Mouse (Mus musculus) brain, adult 2 months (tissue): ENCODE data around the gene Lrrn4cl.
"Not testable (repeated sequence)": the region's sequence is repeated elsewhere in the genome, so short reads cannot be mapped to it uniquely, and the experiment has no call there.

Experiments used
- DNase-seq: peaks from one replicate; pipeline ENCODE4 v3.0.0; 2011; ENCODE audit warnings: low read depth, low spot score

Gene Lrrn4cl

DNA sequence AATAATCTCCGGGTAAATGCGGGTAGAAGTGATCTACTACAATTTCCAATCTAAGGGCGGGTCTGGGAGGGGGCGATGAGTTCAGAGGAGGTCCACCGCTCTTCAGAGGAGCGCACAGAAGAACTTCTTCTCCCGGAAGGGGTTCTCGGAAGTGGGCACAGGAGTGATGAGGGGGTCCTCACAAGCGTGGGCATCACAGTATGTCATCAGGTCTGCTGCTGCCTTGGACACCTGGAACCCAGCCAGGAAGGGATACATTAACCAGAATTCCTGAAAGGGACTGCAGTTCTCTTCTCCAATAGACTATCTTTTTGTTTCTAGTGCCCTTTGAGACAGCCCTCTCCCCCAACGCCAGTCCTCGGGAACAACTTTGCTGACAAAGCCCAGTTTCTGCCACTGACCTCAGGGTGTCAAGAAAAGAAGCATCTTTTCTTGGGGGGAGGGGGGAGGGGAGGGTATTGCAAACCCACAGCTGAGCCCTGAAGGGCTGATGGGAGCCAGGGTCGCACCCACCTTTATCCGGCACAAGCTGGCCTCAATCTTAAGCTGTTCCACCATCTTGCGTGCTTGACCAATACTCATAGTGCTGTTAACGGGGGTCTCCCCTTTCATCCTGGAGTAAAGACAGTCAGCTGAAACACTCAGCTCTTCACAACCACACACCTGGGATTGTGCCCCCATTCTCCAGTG lies 12.4 kb upstream of the Lrrn4cl start:
- peak; percentile 61 for DNase-seq

DNA sequence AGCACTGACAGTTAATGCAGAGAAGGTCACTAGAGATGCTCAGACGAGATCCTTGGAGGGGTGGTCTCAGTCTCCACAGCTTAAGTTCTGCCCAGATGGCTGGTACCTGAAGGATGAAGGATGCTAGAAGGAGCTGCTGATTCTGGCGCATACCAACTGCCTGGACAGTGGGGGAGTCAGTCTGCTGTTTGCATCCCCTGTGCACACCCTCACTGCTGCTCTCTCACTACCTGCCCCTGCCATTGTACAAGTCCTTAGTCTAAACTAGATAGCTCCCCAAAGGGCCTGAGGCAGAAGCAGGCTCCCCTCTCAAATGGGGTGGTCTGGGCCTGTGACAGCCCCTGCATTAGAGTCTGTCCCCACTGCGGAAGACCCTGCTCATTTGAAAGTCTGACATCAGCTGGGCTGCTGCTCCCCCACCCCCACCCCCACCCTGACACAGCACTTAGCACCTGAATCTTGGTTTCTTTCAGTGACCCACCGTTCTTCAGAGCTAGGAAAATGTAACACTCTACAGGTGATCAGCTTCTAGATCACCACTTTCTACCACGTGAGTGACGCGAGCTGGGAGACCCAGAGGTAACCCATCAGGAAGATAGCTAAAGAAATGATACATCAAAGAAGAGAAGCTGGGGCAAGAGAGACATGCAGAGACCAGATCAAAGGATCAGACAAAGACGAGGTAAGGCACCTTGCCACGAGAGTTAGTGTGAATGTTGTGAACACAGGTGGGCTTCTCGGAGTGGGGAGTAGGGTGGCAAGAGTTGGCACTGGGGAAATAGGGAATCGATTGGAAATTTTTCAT lies 11.3 kb upstream of the Lrrn4cl start, which contains the start of gene Gng3:
Gng3 (minus strand) TSS at position 92 of the 805 bp plus-strand sequence.
- DNase-seq = peak; percentile 99

DNA sequence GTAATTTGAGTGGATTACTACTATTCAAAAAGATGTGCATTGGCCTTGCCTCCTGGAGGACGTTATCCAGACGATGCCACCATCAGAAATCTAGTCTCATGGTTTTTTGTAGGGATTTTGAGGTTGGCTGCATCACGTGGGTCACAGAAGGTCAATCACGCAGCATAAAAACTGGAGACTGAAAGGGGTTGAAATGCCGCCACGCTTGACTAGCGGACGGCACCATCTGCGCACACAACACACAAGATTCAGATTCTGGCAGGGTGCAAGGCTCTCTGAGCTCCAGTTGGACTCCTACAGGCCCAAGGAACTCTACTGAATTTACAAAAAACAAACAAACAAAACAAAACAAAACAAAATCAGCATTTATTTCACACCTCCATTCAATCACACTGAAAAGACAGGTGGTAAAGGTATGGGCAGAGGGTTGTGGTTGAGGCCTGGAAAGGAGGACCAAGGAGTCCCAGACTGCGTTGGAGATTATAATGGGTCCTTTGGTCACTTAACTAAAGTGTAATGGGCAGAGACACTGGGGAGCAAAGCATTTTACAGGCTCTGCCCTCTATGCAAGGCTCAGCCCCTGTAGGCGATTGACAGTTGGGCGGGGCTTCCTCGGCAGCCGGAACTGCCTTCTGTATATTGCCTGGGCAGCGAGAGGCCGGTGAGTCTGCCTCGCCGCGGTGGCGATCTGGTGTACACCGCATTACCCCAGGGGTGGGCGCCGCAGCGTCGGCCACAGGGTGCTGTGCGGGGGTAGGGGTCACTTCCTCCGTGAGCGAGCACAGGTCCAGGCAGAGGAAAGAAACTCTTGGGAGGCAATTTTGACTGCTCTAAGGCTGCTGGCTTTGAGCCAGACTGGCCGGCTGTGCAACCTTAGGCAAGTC lies 10.4 kb upstream of the Lrrn4cl start:
- peak; percentile 93 for DNase-seq

DNA sequence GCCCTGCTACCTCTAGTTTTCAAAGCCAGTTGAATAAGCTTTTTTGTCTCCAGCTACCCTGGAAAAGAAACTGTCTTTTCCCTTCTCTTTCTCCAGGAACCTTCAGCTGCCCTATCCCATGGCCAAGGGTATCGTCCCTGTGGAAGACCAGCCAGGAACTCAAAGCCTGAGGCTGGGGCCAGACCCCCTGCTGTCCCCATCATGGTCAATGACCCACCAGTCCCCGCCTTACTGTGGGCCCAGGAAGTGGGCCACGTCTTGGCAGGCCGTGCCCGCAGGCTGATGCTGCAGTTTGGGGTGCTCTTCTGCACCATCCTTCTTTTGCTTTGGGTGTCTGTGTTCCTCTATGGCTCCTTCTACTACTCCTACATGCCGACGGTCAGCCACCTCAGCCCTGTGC lies 9.6 kb upstream of the Lrrn4cl start:
- DNase-seq = no peak

DNA sequence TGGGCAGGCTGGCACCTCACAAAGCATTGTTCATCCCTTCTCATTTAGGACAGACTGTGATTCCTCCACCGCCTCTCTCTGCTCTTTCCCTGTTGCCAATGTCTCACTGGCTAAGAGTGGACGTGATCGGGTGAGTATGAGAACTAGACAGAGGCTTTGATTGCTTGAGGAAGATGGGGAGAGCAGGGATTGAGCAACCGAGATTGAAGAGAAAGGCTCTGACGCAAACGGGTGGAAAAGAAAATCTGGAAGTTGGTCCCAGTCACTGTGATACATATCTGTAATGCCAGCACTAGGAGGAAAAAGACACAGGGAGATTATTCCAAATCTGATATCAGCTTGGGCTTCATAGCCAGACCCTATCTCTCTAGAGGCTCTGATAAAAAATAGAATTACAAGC lies 7.6 kb upstream of the Lrrn4cl start:
- no peak for DNase-seq

DNA sequence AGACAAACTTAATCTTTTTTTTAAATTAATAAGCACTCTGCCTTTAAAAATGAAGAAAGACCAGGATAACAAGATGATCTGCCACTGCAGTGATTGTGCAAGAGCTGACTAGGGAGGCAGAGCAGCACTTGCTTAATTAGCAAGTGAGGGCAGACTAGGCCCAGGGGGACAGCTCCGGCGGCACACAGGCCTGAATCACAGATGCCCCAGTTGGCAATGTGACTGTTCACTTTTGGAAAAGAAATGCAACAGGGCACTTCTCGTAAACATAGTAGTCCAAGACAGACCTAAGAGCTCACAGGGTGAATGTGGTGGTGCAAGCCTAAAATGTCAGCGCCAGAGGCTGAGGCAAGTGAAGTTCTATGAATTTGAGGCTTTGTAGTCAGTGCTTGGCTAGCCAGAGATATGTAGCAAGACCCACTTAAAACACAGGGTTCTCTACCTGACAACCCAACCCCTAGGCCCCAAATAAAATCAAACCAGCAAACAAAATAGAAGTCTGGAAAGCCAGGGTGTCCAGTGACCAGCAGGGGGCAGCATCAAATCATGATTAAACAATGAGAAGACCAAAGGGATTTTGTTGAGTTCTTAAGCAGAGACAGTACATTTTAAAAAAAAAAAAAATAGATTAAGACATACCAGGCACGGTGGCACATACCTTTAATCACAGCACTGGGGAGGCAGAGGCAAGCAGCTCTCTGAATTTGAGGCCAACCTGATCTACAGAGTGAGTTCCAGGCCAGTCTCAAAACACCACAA lies 6.0 kb upstream of the Lrrn4cl start:
- peak; percentile 87 for DNase-seq

DNA sequence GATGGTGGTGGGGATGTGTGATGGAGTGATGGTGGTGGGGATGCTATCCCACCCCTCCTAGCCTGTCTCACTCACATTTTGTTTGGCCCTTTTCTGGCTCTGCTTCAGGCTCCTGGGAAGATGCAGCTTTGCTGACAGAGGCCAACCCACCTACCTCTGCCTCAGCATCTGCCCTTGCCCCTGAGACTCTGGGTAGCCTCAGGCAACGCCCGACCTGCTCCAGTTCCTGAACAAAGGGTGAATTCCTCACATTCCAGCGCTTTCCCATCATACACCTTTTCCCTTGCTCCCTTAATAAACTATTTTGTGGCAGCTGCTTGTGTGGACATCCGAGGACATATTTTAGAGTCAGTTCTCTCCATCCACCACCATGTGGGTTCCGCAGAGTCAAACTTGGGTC lies 2.2 kb upstream of the Lrrn4cl start:
- DNase-seq = no peak

DNA sequence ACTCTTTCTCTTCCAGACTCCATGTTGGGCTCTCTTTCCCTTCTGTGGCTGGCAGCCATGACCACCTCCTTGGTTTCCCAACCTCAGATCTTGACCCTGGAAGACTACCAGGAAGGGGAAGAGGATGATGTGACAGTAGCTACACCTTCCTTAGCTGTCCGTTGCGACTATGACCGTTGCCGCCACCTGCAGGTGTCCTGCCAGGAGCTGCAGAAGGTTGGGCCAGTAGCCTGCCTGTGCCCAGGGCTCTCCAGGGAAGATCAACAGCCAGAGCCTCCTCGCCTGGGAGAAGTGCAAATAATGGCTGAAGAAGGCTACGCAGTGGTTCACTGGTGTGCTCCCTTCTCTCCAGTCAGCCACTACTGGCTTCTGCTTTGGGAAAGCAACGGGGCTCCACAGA lies 1.1 kb downstream of the Lrrn4cl start:
- DNase-seq = no peak

DNA sequence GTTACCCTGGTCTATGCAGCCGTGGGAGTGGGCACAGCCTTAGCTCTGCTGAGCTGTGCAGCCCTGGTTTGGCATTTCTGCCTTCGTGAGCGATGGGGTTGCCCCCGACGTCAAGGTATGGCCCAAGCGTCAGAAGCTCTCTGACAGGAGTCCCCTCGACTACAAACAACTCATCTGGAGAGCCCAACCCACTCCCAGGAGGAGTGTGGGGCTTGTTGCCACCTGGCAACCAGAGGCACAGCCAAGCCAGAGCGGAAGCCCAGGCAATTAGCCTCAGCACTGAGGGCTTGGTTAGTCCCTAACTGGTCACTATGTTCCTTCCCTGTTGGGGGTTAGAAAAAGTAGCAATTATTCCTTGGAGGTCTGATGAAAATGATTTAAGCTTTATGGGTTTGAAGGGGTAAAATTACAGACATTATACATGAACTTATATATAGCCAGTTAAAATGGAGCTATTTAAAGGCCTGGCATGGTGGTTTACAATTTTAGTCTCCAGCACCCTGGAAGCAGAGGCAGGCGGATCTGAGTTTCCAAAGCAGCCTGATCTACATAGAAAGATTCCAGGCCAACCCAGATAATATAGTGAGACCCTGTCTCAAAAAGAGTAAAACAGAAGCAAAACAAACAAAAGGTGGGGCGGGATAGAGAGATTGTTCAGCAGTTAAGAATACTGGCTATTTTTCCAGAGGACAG lies 1.8 kb downstream of the Lrrn4cl start:
- no peak for DNase-seq

DNA sequence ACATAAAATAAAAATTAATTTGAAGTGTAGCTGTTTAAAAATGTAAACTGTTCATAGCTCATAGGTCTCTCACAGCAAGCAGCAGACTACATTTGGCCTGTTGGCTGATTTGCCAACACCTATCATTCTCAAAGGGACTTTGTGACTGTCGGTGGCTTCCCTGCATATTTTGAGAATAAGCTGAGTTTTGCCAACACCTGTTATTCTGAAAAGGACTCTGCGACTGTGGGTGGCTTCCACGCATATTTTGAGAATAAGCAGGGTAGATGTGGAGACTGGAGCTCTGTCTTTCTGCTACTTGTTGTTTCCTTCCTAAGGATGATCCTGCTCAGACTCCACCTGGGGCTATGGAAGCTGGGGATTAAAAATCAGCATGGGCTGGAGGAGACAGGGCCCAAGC lies 2.5 kb downstream of the Lrrn4cl start:
- peak; percentile 60 for DNase-seq

DNA sequence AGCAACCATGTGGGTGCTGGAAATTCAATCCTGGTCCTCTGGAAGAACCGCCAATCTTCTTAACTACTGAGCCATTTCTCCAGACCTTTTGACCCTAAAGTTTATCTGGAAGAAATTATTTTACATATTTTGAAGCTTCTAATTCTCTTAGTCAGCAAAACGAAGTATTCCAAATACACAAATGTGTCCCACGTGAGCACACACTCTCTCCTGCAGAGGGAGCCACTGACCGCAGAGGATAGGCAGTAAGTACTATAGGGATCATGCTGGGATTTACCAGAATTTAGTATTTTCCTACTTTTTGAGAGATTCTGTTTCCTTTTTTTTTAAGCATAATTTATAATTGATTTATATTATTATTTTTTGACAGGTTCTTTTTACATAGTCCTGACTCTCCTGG lies 7.1 kb downstream of the Lrrn4cl start:
- peak; percentile 76 for DNase-seq

DNA sequence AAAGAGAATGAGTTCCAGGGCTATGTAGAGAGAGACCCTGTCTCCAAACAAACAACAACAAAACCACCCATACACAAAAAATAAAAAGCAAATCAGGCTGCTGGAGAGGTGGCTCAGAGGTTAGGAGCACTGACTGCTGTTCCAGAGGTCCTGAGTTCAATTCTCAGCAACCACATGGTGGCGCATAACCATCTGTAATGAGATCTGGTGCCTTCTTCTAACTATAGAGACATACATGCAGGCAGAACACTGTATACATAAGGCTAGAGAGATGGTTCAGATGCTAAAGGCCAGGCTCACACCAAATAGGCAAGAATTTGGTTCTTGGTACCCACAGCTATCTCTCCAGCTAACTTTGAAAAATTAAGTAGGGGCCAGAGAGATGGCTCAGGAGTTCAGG lies 8.4 kb downstream of the Lrrn4cl start:
- peak; percentile 35 for DNase-seq

DNA sequence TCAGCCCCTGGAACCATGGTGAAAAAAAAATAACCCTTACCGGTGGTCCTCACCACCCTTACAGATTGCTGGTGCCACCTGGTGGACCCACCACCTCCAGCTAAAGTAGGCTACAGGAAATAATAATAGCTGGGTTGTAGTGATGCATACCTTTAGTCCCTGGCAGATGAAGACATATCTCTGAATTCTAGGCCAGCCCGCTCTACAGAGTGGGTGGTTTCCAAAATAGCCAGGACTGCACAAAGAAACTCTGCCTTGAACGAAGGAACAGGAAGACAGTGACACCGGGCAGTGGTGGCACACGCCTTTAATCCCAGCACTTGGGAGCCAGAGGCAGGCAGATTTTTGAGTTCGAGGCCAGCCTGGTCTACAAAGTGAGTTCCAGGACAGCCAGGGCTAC lies 13.7 kb downstream of the Lrrn4cl start:
- peak; percentile 54 for DNase-seq

DNA sequence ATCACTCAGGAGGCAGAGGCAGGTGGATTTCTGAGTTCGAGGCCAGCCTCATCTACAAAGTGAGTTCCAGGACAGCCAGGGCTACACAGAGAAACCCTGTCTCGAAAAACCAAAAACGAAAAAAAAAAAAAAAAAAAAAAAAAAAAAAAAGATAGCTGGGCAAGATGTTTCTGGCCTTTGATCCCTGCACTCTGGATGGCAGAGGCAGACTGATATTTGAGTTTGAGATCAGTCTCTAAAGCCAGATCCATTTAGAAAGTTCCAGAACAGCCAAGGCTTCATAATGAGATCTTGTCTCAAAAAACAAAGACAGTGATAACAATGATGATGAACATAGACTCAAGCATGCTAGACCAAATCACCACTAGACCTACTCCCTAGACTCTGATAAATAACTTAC lies 19.8 kb downstream of the Lrrn4cl start:
- not testable (repeated sequence) for DNase-seq

DNA sequence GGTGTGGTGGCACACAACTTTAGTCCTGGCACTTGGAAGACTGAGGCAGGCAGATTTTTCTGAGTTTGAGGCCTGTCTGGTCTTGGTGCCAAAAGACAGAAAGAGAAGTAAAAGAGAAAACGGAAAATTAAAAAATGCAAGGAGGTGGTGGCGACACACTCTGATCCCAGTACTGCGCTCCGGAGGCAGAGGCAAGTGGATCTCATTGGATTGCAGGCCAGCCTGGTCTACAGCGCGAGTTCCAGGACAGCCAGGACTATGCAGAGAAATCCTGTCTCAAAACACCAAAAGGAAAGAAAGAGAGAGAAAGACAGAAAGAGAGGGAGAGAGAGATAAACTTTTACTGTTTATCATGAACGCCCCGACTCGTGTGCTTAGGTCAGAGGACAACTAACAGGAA lies 20.3 kb downstream of the Lrrn4cl start:
- no peak for DNase-seq

DNA sequence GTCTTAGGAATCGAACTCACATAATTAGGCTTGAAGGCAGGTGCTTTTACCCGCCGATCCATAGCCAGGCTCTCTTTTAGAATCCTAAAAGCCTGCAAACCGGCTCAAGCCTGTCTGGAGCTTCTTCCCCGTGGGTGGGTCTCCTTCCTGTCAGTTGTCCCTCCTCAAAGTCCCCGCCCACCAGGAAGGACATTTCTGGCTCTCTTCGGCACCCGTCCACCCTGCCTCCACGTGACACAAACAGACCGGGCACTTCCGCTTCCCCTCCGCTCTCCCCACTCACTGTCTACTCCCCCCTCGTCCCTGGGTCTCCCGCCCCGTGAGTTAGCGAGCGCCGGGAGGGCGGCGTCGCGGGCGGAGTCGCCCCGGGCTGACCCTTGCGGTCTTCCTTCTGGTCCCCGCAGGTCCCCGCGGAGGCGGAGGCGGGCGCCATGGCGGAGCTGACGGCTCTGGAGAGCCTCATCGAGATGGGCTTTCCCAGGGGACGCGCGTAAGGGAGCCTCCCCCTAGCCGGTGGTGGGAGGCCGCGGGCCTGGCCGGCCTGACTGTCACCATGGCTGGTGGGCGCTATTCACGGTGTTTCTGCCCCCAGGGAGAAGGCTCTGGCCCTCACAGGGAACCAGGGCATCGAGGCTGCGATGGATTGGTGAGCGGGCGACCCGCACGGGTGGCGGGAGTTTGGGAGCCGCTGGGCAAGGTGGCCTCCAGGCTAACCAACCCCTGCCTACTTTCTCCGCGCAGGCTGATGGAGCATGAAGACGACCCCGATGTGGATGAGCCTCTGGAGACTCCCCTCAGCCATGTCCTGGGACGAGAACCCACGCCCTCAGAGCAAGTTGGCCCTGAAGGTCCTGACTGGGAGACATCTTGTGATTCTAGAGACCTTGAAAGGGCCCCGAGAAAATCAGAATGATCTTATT lies 21.0 kb downstream of the Lrrn4cl start, which contains the start of gene Ubxn1:
Ubxn1 (plus strand) TSS at position 230 of the 920 bp plus-strand sequence.
- DNase-seq = peak; percentile 99

DNA sequence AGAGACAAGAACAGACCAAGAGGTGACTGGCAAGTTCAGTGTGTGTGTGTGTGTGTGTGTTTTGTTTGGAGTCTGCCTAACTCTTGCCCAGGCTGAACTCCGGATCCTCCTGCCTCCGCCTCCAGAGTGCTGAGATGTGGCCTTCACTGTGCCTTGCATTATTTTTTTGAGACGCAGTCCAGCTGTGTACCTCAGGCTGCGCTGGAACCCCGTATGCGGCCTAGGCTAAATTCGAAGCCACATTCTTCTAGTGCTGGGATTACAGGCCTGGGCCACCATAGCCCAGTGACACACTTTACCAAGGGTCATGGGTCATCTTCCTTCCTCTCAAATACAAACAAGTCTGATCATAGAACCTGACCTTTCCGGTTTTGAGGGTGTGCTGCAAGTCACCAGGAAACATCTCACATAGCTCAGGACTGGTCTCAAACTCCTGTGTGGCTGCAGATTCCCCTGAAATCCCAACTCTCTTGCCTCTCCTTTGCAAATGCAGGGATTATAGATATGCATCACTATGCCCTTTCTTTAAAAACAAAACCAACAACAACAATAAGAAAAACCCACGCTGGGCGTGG lies 21.8 kb downstream of the Lrrn4cl start:
- no peak for DNase-seq

DNA sequence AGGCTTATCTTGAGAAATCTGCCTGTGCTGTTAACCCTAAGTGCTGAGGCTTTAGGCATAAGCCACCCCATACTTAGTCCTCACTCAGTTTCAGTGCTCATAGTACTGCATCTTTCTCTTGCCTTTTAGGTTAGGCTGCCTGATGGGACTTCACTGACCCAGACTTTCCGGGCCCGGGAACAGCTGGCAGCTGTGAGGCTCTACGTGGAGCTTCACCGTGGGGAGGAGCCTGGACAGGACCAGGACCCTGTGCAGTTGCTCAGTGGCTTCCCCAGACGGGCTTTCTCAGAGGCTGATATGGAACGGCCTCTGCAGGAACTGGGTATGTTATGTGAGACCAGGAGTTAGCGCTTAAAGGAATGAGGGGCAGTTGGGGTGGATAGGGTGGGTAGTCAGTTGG lies 24.5 kb downstream of the Lrrn4cl start:
- no peak for DNase-seq

DNA sequence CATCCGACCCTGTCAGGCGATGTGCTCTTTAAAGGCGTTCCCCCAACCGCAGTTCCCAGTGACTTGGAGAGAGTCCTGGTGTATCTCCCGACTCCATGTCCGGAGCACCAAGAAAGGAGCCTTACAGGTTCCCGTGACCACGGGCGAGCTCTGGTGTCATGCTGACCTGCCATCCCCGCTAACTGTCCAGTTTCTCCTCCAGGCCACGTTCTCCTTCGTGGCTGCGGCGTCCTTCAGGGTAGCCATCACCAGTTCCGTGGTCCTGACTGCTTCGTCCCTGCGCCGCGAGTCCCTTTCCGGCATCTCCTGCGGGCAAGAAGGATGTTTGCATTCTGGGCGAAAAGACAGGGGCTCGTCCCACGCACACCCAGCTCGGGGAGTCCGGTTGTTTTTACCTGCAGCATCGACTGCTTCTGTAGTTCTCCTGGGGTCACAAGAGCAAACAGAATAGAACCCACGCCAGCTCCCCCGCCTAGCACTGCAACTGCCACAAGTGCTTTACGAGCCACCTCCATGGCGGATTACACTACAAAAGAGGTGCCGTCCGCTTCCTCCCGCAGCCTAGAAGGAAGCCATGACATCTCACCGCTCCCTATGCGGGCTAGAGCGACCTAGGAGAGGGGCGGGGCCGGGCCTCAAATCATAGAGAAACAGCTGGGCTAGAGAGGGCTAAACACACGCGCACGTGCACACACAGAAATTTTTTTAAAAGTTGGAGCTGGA lies 29.9 kb downstream of the Lrrn4cl start, which contains the start of gene Uqcc3:
Uqcc3 (minus strand) TSS at position 613 of the 723 bp plus-strand sequence.
- DNase-seq = peak; percentile 94
